Mouse (Mus musculus): ENCODE measurements around the gene Gucy2e. TPM values are rescaled to one million over a fixed set of nuclear protein-coding genes. Genes with fewer than 3 reads are reported as not detected.

Gene Gucy2e
- 0.01 TPM in 1 of 2 replicates, not detected in the other for polyA plus RNA-seq (2012)

DNA sequence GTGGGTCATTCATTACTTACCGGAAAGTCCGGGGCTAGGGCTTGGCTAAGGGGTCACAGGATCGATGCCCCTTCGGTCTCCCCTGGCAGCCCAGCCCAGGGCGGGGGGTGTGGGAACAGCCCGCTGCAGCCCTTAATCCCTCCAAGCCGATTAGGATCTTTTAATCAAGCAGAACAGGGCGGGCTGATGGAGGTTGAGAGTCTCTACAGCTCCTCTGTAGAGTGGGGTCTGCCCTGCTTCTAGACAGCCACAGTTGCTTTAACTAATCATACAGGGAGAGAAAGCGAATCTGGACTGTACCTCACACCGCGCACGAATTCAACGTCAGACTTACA, at the start of gene Gucy2e:
Gene Gucy2e, minus strand, starts transcription at position 111 of the 335 bp plus-strand sequence.

DNA sequence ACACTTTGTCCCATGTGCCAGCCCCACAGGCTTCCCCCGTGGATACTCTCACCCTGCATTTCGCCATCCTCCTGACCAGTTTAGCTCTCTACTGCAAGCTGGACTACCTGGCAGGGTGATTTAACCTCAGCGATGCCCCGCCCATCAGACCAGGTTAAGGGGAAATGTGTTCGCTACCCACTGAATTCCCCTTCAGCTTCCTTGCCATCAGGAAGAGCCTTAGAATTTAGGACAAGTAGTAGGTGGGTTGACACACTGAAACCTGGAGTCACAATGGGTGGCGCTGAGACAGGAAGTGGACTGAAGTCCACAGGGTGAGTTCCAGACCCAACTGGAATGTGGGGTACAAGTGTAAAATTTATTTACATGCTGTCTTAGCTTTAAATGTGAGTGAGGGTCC, 39.1 kb downstream of the Gucy2e start, which contains the start of gene Alox8:
Gene Alox8, minus strand, starts transcription at position 101 of the 400 bp plus-strand sequence.

Other genes starting within 250 kb of the Gucy2e start
- gene Pfas, start 228.6 kb downstream of the Gucy2e start, polyA plus RNA-seq (2012), result 25.3 and 36.6 TPM in 2 replicates
- 104 and 110 TPM in 2 replicates for gene Ctc1, start 221.1 kb downstream of the Gucy2e start, polyA plus RNA-seq (2012)
- 93.3 and 166 TPM in 2 replicates for gene Aurkb, start 191.4 kb downstream of the Gucy2e start, polyA plus RNA-seq (2012)
- gene Borcs6, start 177.3 kb downstream of the Gucy2e start, polyA plus RNA-seq (2012), result 50.1 and 51.5 TPM in 2 replicates
- 63.6 and 71.5 TPM in 2 replicates for gene Tmem107, start 166.2 kb downstream of the Gucy2e start, polyA plus RNA-seq (2012)
- 65.9 and 86.0 TPM in 2 replicates for gene Vamp2, start 148.5 kb downstream of the Gucy2e start, polyA plus RNA-seq (2012)
- gene Per1, start 141.8 kb downstream of the Gucy2e start, polyA plus RNA-seq (2012), result 120 and 156 TPM in 2 replicates
- gene Hes7, start 116.6 kb downstream of the Gucy2e start, polyA plus RNA-seq (2012), result 2.9 and 3.1 TPM in 2 replicates
- gene 9130213A22Rik, start 114.4 kb downstream of the Gucy2e start, polyA plus RNA-seq (2012), result 0.22 and 0.39 TPM in 2 replicates
- not detected in 2 replicates for gene Aloxe3, start 111.1 kb downstream of the Gucy2e start, polyA plus RNA-seq (2012)
- gene Alox12b, start 80.0 kb downstream of the Gucy2e start, polyA plus RNA-seq (2012), result not detected in 2 replicates
- gene Alox8, start 39.2 kb downstream of the Gucy2e start, polyA plus RNA-seq (2012), result 0.02 and 0.43 TPM in 2 replicates
- gene Cntrob, start 86.7 kb upstream of the Gucy2e start, polyA plus RNA-seq (2012), result 22.6 and 44.8 TPM in 2 replicates
- gene Trappc1, start 86.9 kb upstream of the Gucy2e start, polyA plus RNA-seq (2012), result 5.1 and 6.6 TPM in 2 replicates
- 0.16 and 0.42 TPM in 2 replicates for gene Kcnab3, start 89.2 kb upstream of the Gucy2e start, polyA plus RNA-seq (2012)
- gene Rnf227, start 103.4 kb upstream of the Gucy2e start, polyA plus RNA-seq (2012), result 3.1 and 7.6 TPM in 2 replicates
- 147 and 202 TPM in 2 replicates for gene Chd3, start 132.4 kb upstream of the Gucy2e start, polyA plus RNA-seq (2012)
- gene Naa38, start 158.5 kb upstream of the Gucy2e start, polyA plus RNA-seq (2012), result 114 and 133 TPM in 2 replicates
- gene Cyb5d1, start 158.6 kb upstream of the Gucy2e start, polyA plus RNA-seq (2012), result 8.7 and 8.8 TPM in 2 replicates
- gene Tmem88, start 161.2 kb upstream of the Gucy2e start, polyA plus RNA-seq (2012), result 1.6 and 2.5 TPM in 2 replicates
- gene Kdm6b, start 176.6 kb upstream of the Gucy2e start, polyA plus RNA-seq (2012), result 242 and 341 TPM in 2 replicates